Mouse (Mus musculus) MEL (cell line): Measurements from ENCODE around the gene Ccdc96.

Experiments
- CTCF ChIP-seq, 3 experiments: IDR thresholded peaks in 2 of 3; conservative IDR thresholded peaks in 1 of 3; 2 replicates each; pipeline ENCODE4 v1.5.1; 2011 to 2012; ENCODE audit warnings: low read length in 3 of 3, low read depth in 2 of 3, mild to moderate bottlenecking in 2 of 3, improper control_type of control experiment in 1 of 3, inconsistent platforms in 1 of 3, mixed read lengths in 1 of 3, moderate library complexity in 1 of 3; ENCODE audit not compliant: control insufficient read depth in 1 of 3, insufficient read depth in 1 of 3, poor library complexity in 1 of 3, severe bottlenecking in 1 of 3
- MXI1 ChIP-seq: IDR thresholded peaks from 2 replicates; pipeline ENCODE4 v1.6.1; 2011; ENCODE audit warnings: mild to moderate bottlenecking, low read depth, low read length, improper control_type of control experiment
- POLR2A ChIP-seq, 2 experiments: IDR thresholded peaks; 2 replicates each; pipeline ENCODE4 v1.6.1; 2011 to 2012; ENCODE audit warnings: low read length in 2 of 2, mild to moderate bottlenecking in 2 of 2, control low read depth in 1 of 2, improper control_type of control experiment in 1 of 2, low read depth in 1 of 2, moderate library complexity in 1 of 2; ENCODE audit not compliant: control insufficient read depth in 1 of 2, insufficient read depth in 1 of 2, poor library complexity in 1 of 2
- POLR2AphosphoS2 ChIP-seq: IDR thresholded peaks from 2 replicates; pipeline ENCODE4 v1.6.1; 2011; ENCODE audit warnings: low read length, improper control_type of control experiment
- TAL1 ChIP-seq: IDR thresholded peaks from 2 replicates; pipeline ENCODE4 v1.6.1; 2012; ENCODE audit warnings: mild to moderate bottlenecking, inconsistent platforms, low read length, moderate library complexity, mixed read lengths
- ZKSCAN1 ChIP-seq: IDR thresholded peaks from 2 replicates; pipeline ENCODE4 v1.6.1; 2012; ENCODE audit warnings: low read depth, mild to moderate bottlenecking, inconsistent platforms, low read length, improper control_type of control experiment, moderate library complexity

GRCm38 (mm10) chr5:36478540-36479420 is 5.6 kb upstream of the Ccdc96 start:
- TF ChIP-seq CTCF (IDR thresholded peaks at IDR 0.05 in 2 of 3, conservative IDR thresholded peaks at IDR 0.05 in 1 of 3; ENCODE audit: control insufficient read depth in 1 of 3, insufficient read depth in 1 of 3, low read depth in 2 of 3, low read length in 3 of 3, poor library complexity in 1 of 3, severe bottlenecking in 1 of 3) (no peak), TAL1 (no peak), POLR2A (IDR thresholded peaks at IDR 0.05; ENCODE audit: control insufficient read depth in 1 of 2, insufficient read depth in 1 of 2, low read depth in 1 of 2, low read length in 2 of 2, poor library complexity in 1 of 2) (no peak), MXI1 (no peak), POLR2AphosphoS2 (no peak), ZKSCAN1 (no peak)
